Mouse (Mus musculus) forebrain, postnatal 0 days (tissue): ENCODE data around the gene Amn. TPM values are rescaled to one million over a fixed set of nuclear protein-coding genes. Genes with fewer than 3 reads are reported as not detected.
A peak's percentile ranks its signal among the peaks of the same experiment; 100 is the strongest.

ENCODE experiments used
- ATAC-seq: fragments of 200-750 bp; cut with Nextera tagmentation; 2 replicates; pipeline ENCODE4 v1.8.0; 2017; ENCODE audit warnings: mild to moderate bottlenecking, moderate library complexity
- DNase-seq: peaks from one replicate; pipeline ENCODE4 v3.0.0-alpha.2; 2015
- H3K27ac ChIP-seq: fragments of 300-500 bp; sonication (generic); 2 replicates; pipeline ENCODE4 v1.5.1; 2014; ENCODE audit warnings: low read depth, mild to moderate bottlenecking, antibody characterized with exemption, low read length, moderate library complexity, mixed read lengths
- H3K27me3 ChIP-seq: fragments of 300-500 bp; sonication (generic); 2 replicates; pipeline ENCODE4 v1.6.1; 2014; ENCODE audit warnings: mild to moderate bottlenecking, low read length, mixed read lengths; ENCODE audit not compliant: insufficient read depth
- H3K36me3 ChIP-seq: fragments of 300-500 bp; sonication (generic); 2 replicates; pipeline ENCODE4 v1.6.1; 2014; ENCODE audit warnings: mild to moderate bottlenecking, moderate library complexity; ENCODE audit not compliant: insufficient read depth
- H3K4me1 ChIP-seq: fragments of 300-500 bp; sonication (generic); 2 replicates; pipeline ENCODE4 v1.6.1; 2014; ENCODE audit warnings: antibody characterized with exemption; ENCODE audit not compliant: insufficient read depth
- H3K4me2 ChIP-seq: fragments of 300-500 bp; sonication (generic); 2 replicates; pipeline ENCODE4 v1.6.1; 2014; ENCODE audit warnings: low read depth, mild to moderate bottlenecking, moderate library complexity
- H3K4me3 ChIP-seq: fragments of 300-500 bp; sonication (generic); 2 replicates; pipeline ENCODE4 v1.5.1; 2014; ENCODE audit warnings: low read depth, low read length, mixed read lengths
- H3K9ac ChIP-seq: fragments of 300-500 bp; sonication (generic); 2 replicates; pipeline ENCODE4 v1.6.1; 2014; ENCODE audit warnings: mild to moderate bottlenecking
- H3K9me3 ChIP-seq: fragments of 300-500 bp; sonication (generic); 2 replicates; pipeline ENCODE4 v1.6.1; 2016; ENCODE audit warnings: low read length
- CTCF ChIP-seq: sonication (generic); IDR thresholded peaks from 2 replicates; pipeline ENCODE4 v1.5.1; 2016; ENCODE audit warnings: antibody characterized with exemption, control low read depth, low read depth
- WGBS: fragments of 180-500 bp; shearing (Covaris S2); extraction: QIAGEN DNeasy Blood & Tissue Kit; methylation state at CpG from one replicate; pipeline ENCODE4 v1.1.7; 2014; 5-methylcytosine and 5-hydroxymethylcytosine counted together
- polyA plus RNA-seq: library from polyadenylated mRNA; unstranded; fragments of >200 nt; fragmentation: Nextera tagmentation; extraction: Ambion mirVana; gene quantifications from 2 replicates; pipeline ENCODE4 v1.2.1, GENCODE M21; 2015
- total RNA-seq: library from RNA; depleted of rRNA; stranded (reverse); fragments of >200 nt; gene quantifications from 2 replicates; pipeline ENCODE4 v1.2.3, GENCODE M21; 2014

Amn gene
- total and polyA plus RNA-seq, 2 experiments from 2014 or later, result 22.7 to 59.9 TPM

- Histone ChIP-seq H3K9ac (no peak overlapping the region), H3K36me3 (peaks cover 8% of the 10 kb centered on the region; the same call in 1 of the 2 replicates), H3K27ac (no peak overlapping the region), H3K4me2 (no peak overlapping the region), H3K4me3 (no peak overlapping the region), H3K27me3 (no peaks in the 10 kb centered on the region), H3K9me3 (no peaks in the 10 kb centered on the region), H3K4me1 (no peaks in the 10 kb centered on the region)
- no peak for DNase-seq
- no peak for TF ChIP-seq CTCF
- no peak for ATAC-seq
- WGBS, result 92% methylated on average over 6 of the region's 6 CpGs
Measured at GRCm38 (mm10) chr12:111235631-111236030, 35.3 kb upstream of the Amn start.

- 95% methylated on average over 16 of the region's 16 CpGs for WGBS
Measured at GRCm38 (mm10) chr12:111237611-111238188, 33.2 kb upstream of the Amn start.

GRCm38 (mm10) chr12:111238345-111238744, 32.5 kb upstream of the Amn start:
- no peak for ATAC-seq
- no peak for TF ChIP-seq CTCF
- H3K9me3 ChIP-seq, result no peaks in the 10 kb centered on the region
- DNase-seq, result no peak
- H3K27me3 ChIP-seq, result no peaks in the 10 kb centered on the region
- no peak overlapping the region for H3K4me3 ChIP-seq
- H3K4me2 ChIP-seq, result no peak overlapping the region
- peak overlapping the region; percentile 29; the same call in 1 of the 2 replicates for H3K27ac ChIP-seq
- no peaks in the 10 kb centered on the region for H3K4me1 ChIP-seq
- 92% methylated on average over 5 of the region's 5 CpGs for WGBS
- no peak overlapping the region for H3K9ac ChIP-seq
- H3K36me3 ChIP-seq, result peaks cover 13% of the 10 kb centered on the region; the same call in 1 of the 2 replicates

More at GRCm38 (mm10) chr12:111237611-111238188, 33.2 kb upstream of the Amn start:
- H3K4me1 ChIP-seq, result no peaks in the 10 kb centered on the region
- no peak overlapping the region for H3K4me2 ChIP-seq
- no peaks in the 10 kb centered on the region for H3K27me3 ChIP-seq
- ATAC-seq (no peak), DNase-seq (no peak)
- TF ChIP-seq CTCF, result no peak
- H3K9ac ChIP-seq, result no peak overlapping the region
- H3K9me3 ChIP-seq, result no peaks in the 10 kb centered on the region
- H3K4me3 ChIP-seq, result no peak overlapping the region
- no peak overlapping the region for H3K27ac ChIP-seq
- peaks cover 8% of the 10 kb centered on the region; the same call in 1 of the 2 replicates for H3K36me3 ChIP-seq

- TF ChIP-seq CTCF, result no peak
- no peaks in the 10 kb centered on the region for H3K4me1 ChIP-seq
- H3K4me3 ChIP-seq, result no peak overlapping the region
- DNase-seq (peak; percentile 42), ATAC-seq (peak; percentile 83)
- no peaks in the 10 kb centered on the region for H3K9me3 ChIP-seq
- H3K4me2 ChIP-seq, result no peak overlapping the region
- 24% methylated on average over 4 of the region's 4 CpGs for WGBS
- no peaks in the 10 kb centered on the region for H3K27me3 ChIP-seq
- 0 out of 2 replicates have a peak overlapping the region, but pooled peaks have one; percentile 29 for H3K27ac ChIP-seq
- no peak overlapping the region for H3K9ac ChIP-seq
- H3K36me3 ChIP-seq, result peaks cover 17% of the 10 kb centered on the region
Measured at GRCm38 (mm10) chr12:111238778-111239177, 32.1 kb upstream of the Amn start.

- no peaks in the 10 kb centered on the region for H3K27me3 ChIP-seq
- H3K4me3 ChIP-seq, result no peak overlapping the region
Measured at GRCm38 (mm10) chr12:111239930-111240329, 31.0 kb upstream of the Amn start.

GRCm38 (mm10) chr12:111241916-111242315, 29.0 kb upstream of the Amn start:
- no peak for ATAC-seq
- 84% methylated on average over 6 of the region's 6 CpGs for WGBS
- no peaks in the 10 kb centered on the region for H3K4me1 ChIP-seq
- no peak overlapping the region for H3K27ac ChIP-seq
- H3K9me3 ChIP-seq, result no peaks in the 10 kb centered on the region
- H3K4me2 ChIP-seq, result no peak overlapping the region
- peaks cover 36% of the 10 kb centered on the region for H3K36me3 ChIP-seq
- no peaks in the 10 kb centered on the region for H3K27me3 ChIP-seq
- TF ChIP-seq CTCF, result no peak
- DNase-seq, result no peak
- no peak overlapping the region for H3K4me3 ChIP-seq
- H3K9ac ChIP-seq, result no peak overlapping the region

More at GRCm38 (mm10) chr12:111239930-111240329, 31.0 kb upstream of the Amn start:
- H3K9me3 ChIP-seq, result no peaks in the 10 kb centered on the region
- 88% methylated on average over 10 of the region's 10 CpGs for WGBS
- H3K27ac ChIP-seq, result no peak overlapping the region
- peaks cover 26% of the 10 kb centered on the region for H3K36me3 ChIP-seq
- ATAC-seq, result no peak
- TF ChIP-seq CTCF, result no peak
- no peak for DNase-seq
- no peaks in the 10 kb centered on the region for H3K4me1 ChIP-seq
- H3K9ac ChIP-seq, result no peak overlapping the region
- no peak overlapping the region for H3K4me2 ChIP-seq

- Histone ChIP-seq H3K4me3 (no peak overlapping the region), H3K9me3 (no peaks in the 10 kb centered on the region), H3K27me3 (no peaks in the 10 kb centered on the region), H3K4me1 (no peaks in the 10 kb centered on the region), H3K27ac (no peak overlapping the region), H3K36me3 (peaks cover 38% of the 10 kb centered on the region), H3K4me2 (no peak overlapping the region), H3K9ac (no peak overlapping the region)
- DNase-seq (no peak), ATAC-seq (no peak)
- WGBS, result 92% methylated on average over 5 of the region's 5 CpGs
- TF ChIP-seq CTCF, result no peak
Measured at GRCm38 (mm10) chr12:111242346-111242745, 28.5 kb upstream of the Amn start.
